In genomic region chr7:127208553-127209438, GRCm38 (mm10) we compare ENCODE assay signal across 7 mouse cellular contexts. TPM values are rescaled to one million over a fixed set of nuclear protein-coding genes. Genes with fewer than 3 reads are reported as not detected.
DNase-seq lines count a peak whose midpoint lies in the region; ATAC-seq lines count a peak whose summit lies in the region.

Gene Mylpf, plus strand, starts transcription at chr7:127208890.

- peak within 1 kb of the TSS; percentile 87 for H3K27ac ChIP-seq in intestine, embryonic 15.5 days
- H3K27ac ChIP-seq in midbrain, embryonic 10.5 days (replicated peaks) = peak within 1 kb of the TSS; percentile 93

- H3K9ac ChIP-seq in intestine, embryonic 15.5 days = peak within 1 kb of the TSS; percentile 95

- DNase-seq in adrenal gland, adult 2 months = peak; percentile 95
- peak; percentile 91 for DNase-seq in embryo, embryonic 11.5 days (ENCODE audit: low read depth, low spot score)
- peak; percentile 82 to 90 for DNase-seq in gastrocnemius, postnatal 36 days
- peak; percentile 90 to 99 for DNase-seq in left cerebral cortex, postnatal 25 days (ENCODE audit: low spot score in 2 of 2)
- peak; percentile 94 for DNase-seq in midbrain, embryonic 10.5 days (ENCODE audit: low spot score)
- DNase-seq in right cerebral cortex, postnatal 4 days = peak; percentile 95

- no peaks in the 10 kb centered on the region for H3K36me3 ChIP-seq in intestine, embryonic 15.5 days
- H3K36me3 ChIP-seq in midbrain, embryonic 10.5 days = peaks cover 14% of the 10 kb centered on the region

- H3K9me3 ChIP-seq in intestine, embryonic 15.5 days = no peaks in the 10 kb centered on the region
- no peaks in the 10 kb centered on the region for H3K9me3 ChIP-seq in midbrain, embryonic 10.5 days (replicated peaks)

- intact Hi-C loops in gastrocnemius, postnatal 36 days (cut with DNase I) = no loop called here
- intact Hi-C loops in left cerebral cortex, postnatal 25 days (cut with DNase I) = no loop called here

- peak within 1 kb of the TSS; percentile 90 for H3K4me3 ChIP-seq in intestine, embryonic 15.5 days (replicated peaks)
- H3K4me3 ChIP-seq in midbrain, embryonic 10.5 days = peak within 1 kb of the TSS; percentile 70

- H3K4me2 ChIP-seq in intestine, embryonic 15.5 days (replicated peaks) = peak within 1 kb of the TSS; percentile 93

- no peaks in the 10 kb centered on the region for H3K27me3 ChIP-seq in intestine, embryonic 15.5 days (replicated peaks)
- H3K27me3 ChIP-seq in midbrain, embryonic 10.5 days (ENCODE audit: low read depth, poor library complexity, severe bottlenecking) = peaks cover 27% of the 10 kb centered on the region

- WGBS in intestine, embryonic 15.5 days = under 1% methylated on average over 44 of the region's 44 CpGs
- WGBS in midbrain, embryonic 10.5 days = under 1% methylated on average over 44 of the region's 44 CpGs

- H3K4me1 ChIP-seq in intestine, embryonic 15.5 days (replicated peaks) = peaks cover 22% of the 10 kb centered on the region
- peaks cover 44% of the 10 kb centered on the region for H3K4me1 ChIP-seq in midbrain, embryonic 10.5 days

- peak; percentile 93 for ATAC-seq in intestine, embryonic 15.5 days

RNA-seq across cellular contexts. Expression of gene Mylpf, which starts in this region (rescaled TPM):
- total RNA-seq in adrenal gland, adult 2 months (2021) = 1 to 10 TPM; 2.2 to 2.3 TPM
- polyA plus RNA-seq in adrenal gland, adult 2 months (2012; rRNA removed) = not detected in 2 replicates
- over 10,000 TPM; 37,212 to 46,634 TPM for total RNA-seq in gastrocnemius, postnatal 36 days (2021)
- 15.4 and 21.1 TPM in 2 replicates for polyA plus RNA-seq in intestine, embryonic 15.5 days (2015; fragmentation: Nextera tagmentation; extraction: Ambion mirVana)
- total RNA-seq in left cerebral cortex, postnatal 25 days (2021) = 1 to 10 TPM; 2.8 to 3.3 TPM
- 12.6 and 16.5 TPM in 2 replicates for polyA plus RNA-seq in midbrain, embryonic 10.5 days (2016; fragmentation: Nextera tagmentation; extraction: Ambion mirVana)

Comparison
In these comparisons a context has a peak if more than half of its experiments do, and no peak if none do; other contexts are left out.
1. Peak in every context shown above with its lines: DNase-seq, ATAC-seq, H3K4me3 ChIP-seq and H3K27ac ChIP-seq.
2. RNA of gene Mylpf (total RNA-seq): 37,212 to 46,634 TPM in gastrocnemius, postnatal 36 days; 2.8 to 3.3 TPM in left cerebral cortex, postnatal 25 days and 2.2 to 2.3 TPM in adrenal gland, adult 2 months; every median in the first group is over 1,000 times any median in the second.
3. RNA of gene Mylpf (polyA plus RNA-seq): 15.4 to 21.1 TPM in intestine, embryonic 15.5 days and 12.6 to 16.5 TPM in midbrain, embryonic 10.5 days; not detected in adrenal gland, adult 2 months; every median in the first group is over 10 times any median in the second.